Mouse (Mus musculus): ENCODE results near the gene Olfr612. TPM values are rescaled to one million over a fixed set of nuclear protein-coding genes. Genes with fewer than 3 reads are reported as not detected.

Olfr612 gene
- total and polyA plus RNA-seq, 2 experiments from 2014 or later, result not detected

- WGBS, result 83% methylated on average over 2 of the region's 2 CpGs
- TF ChIP-seq CTCF (IDR thresholded peaks at IDR 0.05; ENCODE audit: low read depth) (no peak), EP300 (IDR thresholded peaks at IDR 0.05; ENCODE audit: low read depth) (no peak)
- Histone ChIP-seq H3K4me1 (ENCODE audit: control insufficient read depth, insufficient read depth) (no peaks in the 10 kb centered on the region), H3K4me3 (ENCODE audit: low read depth, low read length) (no peak within 1 kb of the TSS), H3K4me2 (ENCODE audit: low read depth, low read length) (no peak within 1 kb of the TSS), H3K36me3 (replicated peaks; ENCODE audit: control insufficient read depth, insufficient read depth, low read length) (no peaks in the 10 kb centered on the region), H3K27me3 (ENCODE audit: control insufficient read depth, insufficient read depth, low read length) (no peaks in the 10 kb centered on the region), H3K27ac (ENCODE audit: low read depth) (no peak within 1 kb of the TSS), H3K9ac (replicated peaks; ENCODE audit: low read depth, low read length) (no peak within 1 kb of the TSS), H3K9me3 (replicated peaks; ENCODE audit: control insufficient read depth, low read length) (no peaks in the 10 kb centered on the region)
- DNase-seq (ENCODE audit: low spot score), result no peak
- ATAC-seq (ENCODE audit: insufficient read depth, low read depth), result no peak
Measured at GRCm38 (mm10) chr7:103512022-103512421, 30.5 kb downstream of the Olfr612 start, which contains the start of gene Olfr610. Gene Olfr610 (minus strand): TSS chr7:103512122.

- WGBS, result 38% methylated on average over 1 of the region's 1 CpGs
- TF ChIP-seq EP300 (IDR thresholded peaks at IDR 0.05; ENCODE audit: low read depth), result no peak
- TF ChIP-seq CTCF (IDR thresholded peaks at IDR 0.05; ENCODE audit: low read depth), result no peak
- Histone ChIP-seq H3K27ac (ENCODE audit: low read depth) (no peak within 1 kb of the TSS), H3K4me3 (ENCODE audit: low read depth, low read length) (no peak within 1 kb of the TSS), H3K9ac (replicated peaks; ENCODE audit: low read depth, low read length) (no peak within 1 kb of the TSS), H3K36me3 (replicated peaks; ENCODE audit: control insufficient read depth, insufficient read depth, low read length) (no peaks in the 10 kb centered on the region), H3K9me3 (replicated peaks; ENCODE audit: control insufficient read depth, low read length) (no peaks in the 10 kb centered on the region), H3K4me2 (ENCODE audit: low read depth, low read length) (no peak within 1 kb of the TSS), H3K4me1 (ENCODE audit: control insufficient read depth, insufficient read depth) (no peaks in the 10 kb centered on the region), H3K27me3 (ENCODE audit: control insufficient read depth, insufficient read depth, low read length) (no peaks in the 10 kb centered on the region)
- no peak for ATAC-seq (ENCODE audit: insufficient read depth, low read depth)
- DNase-seq (ENCODE audit: low spot score), result no peak
Measured at GRCm38 (mm10) chr7:103497962-103498361, 44.6 kb downstream of the Olfr612 start, which contains the start of gene Olfr609. Gene Olfr609 (minus strand): TSS chr7:103498062.

Small RNA genes within 50 kb of the gene (microRNA-seq; reads per million reads assigned to microRNA genes)
- gene Gm26506, result not detected

Other genes with a start within 250 kb of the Olfr612 start
Only the 30 nearest of the 33 such genes appear.
- not detected in 2 replicates for gene Olfr597, start 226.4 kb downstream of the Olfr612 start, total RNA-seq (2014; rRNA removed; ENCODE audit: low replicate concordance)
- not detected in 2 replicates for gene Olfr597, start 226.4 kb downstream of the Olfr612 start, polyA plus RNA-seq (2015; fragmentation: Nextera tagmentation; extraction: Ambion mirVana)
- not detected in 2 replicates for gene Olfr598, start 219.1 kb downstream of the Olfr612 start, total RNA-seq (2014; rRNA removed; ENCODE audit: low replicate concordance)
- not detected in 2 replicates for gene Olfr598, start 219.1 kb downstream of the Olfr612 start, polyA plus RNA-seq (2015; fragmentation: Nextera tagmentation; extraction: Ambion mirVana)
- gene Olfr599, start 206.8 kb downstream of the Olfr612 start, total RNA-seq (2014; rRNA removed; ENCODE audit: low replicate concordance), result not detected in 2 replicates
- not detected in 2 replicates for gene Olfr599, start 206.8 kb downstream of the Olfr612 start, polyA plus RNA-seq (2015; fragmentation: Nextera tagmentation; extraction: Ambion mirVana)
- gene Olfr600, start 193.0 kb downstream of the Olfr612 start, total RNA-seq (2014; rRNA removed; ENCODE audit: low replicate concordance), result not detected in 2 replicates
- not detected in 2 replicates for gene Olfr600, start 193.0 kb downstream of the Olfr612 start, polyA plus RNA-seq (2015; fragmentation: Nextera tagmentation; extraction: Ambion mirVana)
- not detected in 2 replicates for gene Olfr601, start 180.1 kb downstream of the Olfr612 start, total RNA-seq (2014; rRNA removed; ENCODE audit: low replicate concordance)
- not detected in 2 replicates for gene Olfr601, start 180.1 kb downstream of the Olfr612 start, polyA plus RNA-seq (2015; fragmentation: Nextera tagmentation; extraction: Ambion mirVana)
- not detected in 2 replicates for gene Olfr603, start 156.5 kb downstream of the Olfr612 start, total RNA-seq (2014; rRNA removed; ENCODE audit: low replicate concordance)
- gene Olfr603, start 156.5 kb downstream of the Olfr612 start, polyA plus RNA-seq (2015; fragmentation: Nextera tagmentation; extraction: Ambion mirVana), result not detected in 2 replicates
- gene Usp17lc, start 127.6 kb downstream of the Olfr612 start, total RNA-seq (2014; rRNA removed; ENCODE audit: low replicate concordance), result not detected in 2 replicates
- 0.12 and 0.19 TPM in 2 replicates for gene Usp17lc, start 127.6 kb downstream of the Olfr612 start, polyA plus RNA-seq (2015; fragmentation: Nextera tagmentation; extraction: Ambion mirVana)
- not detected in 2 replicates for gene Olfr605, start 97.3 kb downstream of the Olfr612 start, total RNA-seq (2014; rRNA removed; ENCODE audit: low replicate concordance)
- gene Olfr605, start 97.3 kb downstream of the Olfr612 start, polyA plus RNA-seq (2015; fragmentation: Nextera tagmentation; extraction: Ambion mirVana), result not detected in 2 replicates
- not detected in 2 replicates for gene Olfr606, start 93.7 kb downstream of the Olfr612 start, total RNA-seq (2014; rRNA removed; ENCODE audit: low replicate concordance)
- not detected in 2 replicates for gene Olfr606, start 93.7 kb downstream of the Olfr612 start, polyA plus RNA-seq (2015; fragmentation: Nextera tagmentation; extraction: Ambion mirVana)
- gene Olfr607, start 78.6 kb downstream of the Olfr612 start, total RNA-seq (2014; rRNA removed; ENCODE audit: low replicate concordance), result not detected in 2 replicates
- gene Olfr607, start 78.6 kb downstream of the Olfr612 start, polyA plus RNA-seq (2015; fragmentation: Nextera tagmentation; extraction: Ambion mirVana), result 0.55 and 0.91 TPM in 2 replicates
- gene Olfr608, start 72.8 kb downstream of the Olfr612 start, total RNA-seq (2014; rRNA removed; ENCODE audit: low replicate concordance), result 9.8 TPM in 2 replicates
- 1.1 and 1.3 TPM in 2 replicates for gene Olfr608, start 72.8 kb downstream of the Olfr612 start, polyA plus RNA-seq (2015; fragmentation: Nextera tagmentation; extraction: Ambion mirVana)
- not detected in 2 replicates for gene Olfr609, start 44.7 kb downstream of the Olfr612 start, total RNA-seq (2014; rRNA removed; ENCODE audit: low replicate concordance)
- 0.04 TPM in 2 replicates for gene Olfr609, start 44.7 kb downstream of the Olfr612 start, polyA plus RNA-seq (2015; fragmentation: Nextera tagmentation; extraction: Ambion mirVana)
- gene Olfr610, start 30.6 kb downstream of the Olfr612 start, total RNA-seq (2014; rRNA removed; ENCODE audit: low replicate concordance), result not detected in 2 replicates
- not detected in 2 replicates for gene Olfr610, start 30.6 kb downstream of the Olfr612 start, polyA plus RNA-seq (2015; fragmentation: Nextera tagmentation; extraction: Ambion mirVana)
- not detected in 2 replicates for gene Olfr611, start 21.9 kb downstream of the Olfr612 start, total RNA-seq (2014; rRNA removed; ENCODE audit: low replicate concordance)
- gene Olfr611, start 21.9 kb downstream of the Olfr612 start, polyA plus RNA-seq (2015; fragmentation: Nextera tagmentation; extraction: Ambion mirVana), result not detected in 2 replicates
- not detected in 2 replicates for gene Olfr613, start 5.4 kb upstream of the Olfr612 start, total RNA-seq (2014; rRNA removed; ENCODE audit: low replicate concordance)
- gene Olfr613, start 5.4 kb upstream of the Olfr612 start, polyA plus RNA-seq (2015; fragmentation: Nextera tagmentation; extraction: Ambion mirVana), result not detected in 2 replicates
- gene Olfr615, start 13.4 kb upstream of the Olfr612 start, total RNA-seq (2014; rRNA removed; ENCODE audit: low replicate concordance), result not detected in 2 replicates
- not detected in 2 replicates for gene Olfr615, start 13.4 kb upstream of the Olfr612 start, polyA plus RNA-seq (2015; fragmentation: Nextera tagmentation; extraction: Ambion mirVana)
- not detected in 2 replicates for gene Olfr616, start 26.4 kb upstream of the Olfr612 start, total RNA-seq (2014; rRNA removed; ENCODE audit: low replicate concordance)
- gene Olfr616, start 26.4 kb upstream of the Olfr612 start, polyA plus RNA-seq (2015; fragmentation: Nextera tagmentation; extraction: Ambion mirVana), result not detected in 2 replicates
- gene Olfr617, start 30.3 kb upstream of the Olfr612 start, total RNA-seq (2014; rRNA removed; ENCODE audit: low replicate concordance), result not detected in 2 replicates
- gene Olfr617, start 30.3 kb upstream of the Olfr612 start, polyA plus RNA-seq (2015; fragmentation: Nextera tagmentation; extraction: Ambion mirVana), result not detected in 2 replicates
- gene Olfr618, start 47.4 kb upstream of the Olfr612 start, total RNA-seq (2014; rRNA removed; ENCODE audit: low replicate concordance), result not detected in 2 replicates
- gene Olfr618, start 47.4 kb upstream of the Olfr612 start, polyA plus RNA-seq (2015; fragmentation: Nextera tagmentation; extraction: Ambion mirVana), result not detected in 2 replicates
- gene Olfr619, start 57.9 kb upstream of the Olfr612 start, total RNA-seq (2014; rRNA removed; ENCODE audit: low replicate concordance), result not detected in 2 replicates
- gene Olfr619, start 57.9 kb upstream of the Olfr612 start, polyA plus RNA-seq (2015; fragmentation: Nextera tagmentation; extraction: Ambion mirVana), result not detected in 2 replicates
- gene Olfr620, start 69.8 kb upstream of the Olfr612 start, total RNA-seq (2014; rRNA removed; ENCODE audit: low replicate concordance), result not detected in 2 replicates
- not detected in 2 replicates for gene Olfr620, start 69.8 kb upstream of the Olfr612 start, polyA plus RNA-seq (2015; fragmentation: Nextera tagmentation; extraction: Ambion mirVana)
- not detected in 2 replicates for gene Olfr622, start 100.0 kb upstream of the Olfr612 start, total RNA-seq (2014; rRNA removed; ENCODE audit: low replicate concordance)
- gene Olfr622, start 100.0 kb upstream of the Olfr612 start, polyA plus RNA-seq (2015; fragmentation: Nextera tagmentation; extraction: Ambion mirVana), result not detected in 2 replicates
- gene Olfr623, start 121.0 kb upstream of the Olfr612 start, total RNA-seq (2014; rRNA removed; ENCODE audit: low replicate concordance), result not detected in 2 replicates
- gene Olfr623, start 121.0 kb upstream of the Olfr612 start, polyA plus RNA-seq (2015; fragmentation: Nextera tagmentation; extraction: Ambion mirVana), result not detected in 2 replicates
- gene Olfr624, start 128.5 kb upstream of the Olfr612 start, total RNA-seq (2014; rRNA removed; ENCODE audit: low replicate concordance), result not detected in 2 replicates
- 0.03 TPM in 1 of 2 replicates, not detected in the other for gene Olfr624, start 128.5 kb upstream of the Olfr612 start, polyA plus RNA-seq (2015; fragmentation: Nextera tagmentation; extraction: Ambion mirVana)
- not detected in 2 replicates for gene Olfr625-ps1, start 140.0 kb upstream of the Olfr612 start, total RNA-seq (2014; rRNA removed; ENCODE audit: low replicate concordance)
- not detected in 2 replicates for gene Olfr625-ps1, start 140.0 kb upstream of the Olfr612 start, polyA plus RNA-seq (2015; fragmentation: Nextera tagmentation; extraction: Ambion mirVana)
- gene Olfr243, start 172.0 kb upstream of the Olfr612 start, total RNA-seq (2014; rRNA removed; ENCODE audit: low replicate concordance), result not detected in 2 replicates
- not detected in 2 replicates for gene Olfr243, start 172.0 kb upstream of the Olfr612 start, polyA plus RNA-seq (2015; fragmentation: Nextera tagmentation; extraction: Ambion mirVana)
- gene Olfr628, start 187.7 kb upstream of the Olfr612 start, total RNA-seq (2014; rRNA removed; ENCODE audit: low replicate concordance), result not detected in 2 replicates
- gene Olfr628, start 187.7 kb upstream of the Olfr612 start, polyA plus RNA-seq (2015; fragmentation: Nextera tagmentation; extraction: Ambion mirVana), result not detected in 2 replicates
- gene Olfr629, start 202.2 kb upstream of the Olfr612 start, total RNA-seq (2014; rRNA removed; ENCODE audit: low replicate concordance), result not detected in 2 replicates
- not detected in 2 replicates for gene Olfr629, start 202.2 kb upstream of the Olfr612 start, polyA plus RNA-seq (2015; fragmentation: Nextera tagmentation; extraction: Ambion mirVana)
- not detected in 2 replicates for gene Olfr630, start 214.6 kb upstream of the Olfr612 start, total RNA-seq (2014; rRNA removed; ENCODE audit: low replicate concordance)
- not detected in 2 replicates for gene Olfr630, start 214.6 kb upstream of the Olfr612 start, polyA plus RNA-seq (2015; fragmentation: Nextera tagmentation; extraction: Ambion mirVana)
- gene Olfr69, start 228.9 kb upstream of the Olfr612 start, total RNA-seq (2014; rRNA removed; ENCODE audit: low replicate concordance), result not detected in 2 replicates
- gene Olfr69, start 228.9 kb upstream of the Olfr612 start, polyA plus RNA-seq (2015; fragmentation: Nextera tagmentation; extraction: Ambion mirVana), result not detected in 2 replicates

Data from heart, postnatal 0 days (tissue).